Mouse (Mus musculus): ENCODE data around the gene Hip1r. TPM values are rescaled to one million over a fixed set of nuclear protein-coding genes. Genes with fewer than 3 reads are reported as not detected.
"Not testable (repeated sequence)": the region's sequence is repeated elsewhere in the genome, so short reads cannot be mapped to it uniquely, and the experiment has no call there.

The Hip1r gene
- polyA plus RNA-seq, 1 experiment = not detected

- WGBS = 71% methylated on average over 11 of the region's 11 CpGs
- H3K27ac ChIP-seq (ENCODE audit: insufficient read depth, low read depth, low read length) = no peak overlapping the region
- no peak for TF ChIP-seq POLR2A (IDR thresholded peaks at IDR 0.05; ENCODE audit: insufficient read depth, low read depth, low read length)
- peaks cover 8% of the 10 kb centered on the region for H3K4me1 ChIP-seq (ENCODE audit: control insufficient read depth, insufficient read depth, low read length)
- no peak overlapping the region for H3K4me3 ChIP-seq (ENCODE audit: insufficient read depth, low read depth, low read length)
Measured at GRCm38 (mm10) chr5:124051899-124052491, 78.6 kb downstream of the Hip1r start.

GRCm38 (mm10) chr5:124052641-124053040 lies 79.2 kb downstream of the Hip1r start:
- WGBS = 97% methylated on average over 7 of the region's 7 CpGs
- H3K4me1 ChIP-seq (ENCODE audit: control insufficient read depth, insufficient read depth, low read length) = not testable (repeated sequence)

More at GRCm38 (mm10) chr5:124052641-124053040, 79.2 kb downstream of the Hip1r start:
- not testable (repeated sequence) for H3K4me3 ChIP-seq (ENCODE audit: insufficient read depth, low read depth, low read length); H3K27ac ChIP-seq (ENCODE audit: insufficient read depth, low read depth, low read length)

Other genes starting within 250 kb of the Hip1r start
- gene Rsrc2, start 224.2 kb upstream of the Hip1r start, polyA plus RNA-seq (2012; ENCODE audit: insufficient read depth, insufficient read length, low replicate concordance, missing spikeins) = 245 and 278 TPM in 2 replicates
- gene Kntc1, start 223.9 kb upstream of the Hip1r start, polyA plus RNA-seq (2012; ENCODE audit: insufficient read depth, insufficient read length, low replicate concordance, missing spikeins) = not detected in 2 replicates
- gene Hcar2, start 108.1 kb upstream of the Hip1r start, polyA plus RNA-seq (2012; ENCODE audit: insufficient read depth, insufficient read length, low replicate concordance, missing spikeins) = not detected in 2 replicates
- gene Hcar1, start 93.6 kb upstream of the Hip1r start, polyA plus RNA-seq (2012; ENCODE audit: insufficient read depth, insufficient read length, low replicate concordance, missing spikeins) = not detected in 2 replicates
- gene Denr, start 66.5 kb upstream of the Hip1r start, polyA plus RNA-seq (2012; ENCODE audit: insufficient read depth, insufficient read length, low replicate concordance, missing spikeins) = not detected in 2 replicates
- gene Gm43518, start 46.2 kb upstream of the Hip1r start, polyA plus RNA-seq (2012; ENCODE audit: insufficient read depth, insufficient read length, low replicate concordance, missing spikeins) = not detected in 2 replicates
- gene Ccdc62, start 42.9 kb upstream of the Hip1r start, polyA plus RNA-seq (2012; ENCODE audit: insufficient read depth, insufficient read length, low replicate concordance, missing spikeins) = not detected in 2 replicates
- gene Vps37b, start 58.6 kb downstream of the Hip1r start, polyA plus RNA-seq (2012; ENCODE audit: insufficient read depth, insufficient read length, low replicate concordance, missing spikeins) = not detected in 2 replicates
- gene Abcb9, start 122.2 kb downstream of the Hip1r start, polyA plus RNA-seq (2012; ENCODE audit: insufficient read depth, insufficient read length, low replicate concordance, missing spikeins) = not detected in 2 replicates
- not detected in 2 replicates for gene Ogfod2, start 138.7 kb downstream of the Hip1r start, polyA plus RNA-seq (2012; ENCODE audit: insufficient read depth, insufficient read length, low replicate concordance, missing spikeins)
- gene Arl6ip4, start 142.5 kb downstream of the Hip1r start, polyA plus RNA-seq (2012; ENCODE audit: insufficient read depth, insufficient read length, low replicate concordance, missing spikeins) = not detected in 2 replicates